ENCODE assay signal across 9 mouse cellular contexts in the genomic region with DNA sequence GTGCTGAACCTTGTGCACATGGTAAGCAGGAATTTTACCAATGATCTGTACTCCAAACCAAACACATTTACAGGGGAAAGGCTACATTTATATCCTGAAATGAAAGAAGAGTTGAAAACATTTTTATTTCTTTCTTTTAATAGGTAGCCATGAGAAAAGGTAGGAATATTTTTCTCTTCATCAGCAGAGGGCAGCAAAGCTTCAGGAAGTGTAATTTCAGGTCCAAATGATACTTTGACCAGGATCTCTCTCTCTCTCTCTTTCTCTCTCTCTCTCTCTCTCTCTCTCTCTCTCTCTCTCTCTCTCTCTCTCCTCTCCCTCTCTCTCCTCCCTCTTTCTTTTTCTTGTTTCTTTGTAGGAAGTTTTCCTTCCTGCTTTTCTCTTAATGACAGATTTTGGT.
DNase-seq lines count a peak whose midpoint lies in the region; ATAC-seq and TF ChIP-seq lines count a peak whose summit lies in the region.
"Had no signal": no experiment of that assay in that cellular context is flagged by ENCODE, and none has a peak within 500 bp of the region (broad histone marks: within the 10 kb centered on the region; RNA-seq: fewer than 3 reads in every experiment).

No protein-coding gene starts in this region.

- in situ Hi-C loops in Patski (cut with MboI; ENCODE audit: low pct_unique_long_range_greater_than_20kb), result no loop called here

- CTCF ChIA-PET in Patski (lab: Charles Lee), result interaction anchor here (1.4 to 2.0 kb wide), 3 partner anchors 9 to 11 kb away, joined by 4 to 7 read pairs (median 4); no protein-coding TSS in a partner anchor

- H3K27me3 ChIP-seq in Patski, result peaks cover 15% of the 10 kb centered on the region
- H3K27me3 ChIP-seq: heart, embryonic 13.5 days had no signal

- intact Hi-C loops in left cerebral cortex, postnatal 14 days (cut with DNase I), result no loop called here
- intact Hi-C loops in left cerebral cortex, postnatal 4 days (cut with DNase I), result no loop called here

- DNase-seq in cerebellum, postnatal 14 days, result peak; percentile 38 to 58
- no peak for DNase-seq in cerebellum, adult 11 months
- peak; percentile 13 to 18 for DNase-seq in left cerebral cortex, postnatal 14 days (ENCODE audit: low spot score in 2 of 2)
- no peak for DNase-seq in left cerebral cortex, postnatal 4 days
- peak; percentile 1 for DNase-seq in Patski (ENCODE audit: low read depth, low spot score)
- DNase-seq in kidney, adult 11 months, result no peak
- DNase-seq in testis, postnatal 14 days (ENCODE audit: low spot score), result no peak

- peak; percentile 62 for TF ChIP-seq CTCF in Patski (IDR thresholded peaks at IDR 0.05)

- POLR2A ChIA-PET in Patski (lab: Charles Lee), result no interaction called here

- no peak for ATAC-seq in Patski
- peak; percentile 76 for ATAC-seq in megakaryocyte progenitor cell, adult 5-6 weeks (replicated peaks; ENCODE audit: poor library complexity)

Comparison
In these comparisons a context has a peak if more than half of its experiments do, and no peak if none do; other contexts are left out.
1. DNase-seq: peak in cerebellum, postnatal 14 days (2 of 2), left cerebral cortex, postnatal 14 days (2 of 2) and Patski (single experiment); none in cerebellum, adult 11 months (single experiment), left cerebral cortex, postnatal 4 days (single experiment), kidney, adult 11 months (single experiment) and testis, postnatal 14 days (single experiment).